Mouse (Mus musculus) neural tube, embryonic 11.5 days (tissue): ENCODE measurements around the gene Galnt6. TPM values are rescaled to one million over a fixed set of nuclear protein-coding genes. Genes with fewer than 3 reads are reported as not detected.

Experiments
- ATAC-seq: fragments of 200-750 bp; cut with Nextera tagmentation; 2 replicates; pipeline ENCODE4 v1.8.0; 2017; ENCODE audit warnings: moderate number of reproducible peaks, mild to moderate bottlenecking, moderate TSS enrichment, moderate library complexity; ENCODE audit not compliant: insufficient read depth, low FRiP score, low TSS enrichment
- DNase-seq: peaks from one replicate; pipeline ENCODE4 v3.0.0-alpha.2; 2015; ENCODE audit warnings: low spot score
- H3K27ac ChIP-seq: fragments of 300-500 bp; sonication (generic); 2 replicates; pipeline ENCODE4 v1.5.1; 2014; ENCODE audit warnings: low read depth, mild to moderate bottlenecking, low read length
- H3K27me3 ChIP-seq: fragments of 300-500 bp; sonication (generic); 2 replicates; pipeline ENCODE4 v1.6.1; 2014; ENCODE audit warnings: mild to moderate bottlenecking, low read length, mixed read lengths; ENCODE audit not compliant: control insufficient read depth, insufficient read depth
- H3K36me3 ChIP-seq: fragments of 300-500 bp; sonication (generic); 2 replicates; pipeline ENCODE4 v1.6.1; 2014; ENCODE audit warnings: mild to moderate bottlenecking, low read length, moderate library complexity, mixed read lengths; ENCODE audit not compliant: control insufficient read depth, insufficient read depth
- H3K4me1 ChIP-seq: fragments of 300-500 bp; sonication (generic); 2 replicates; pipeline ENCODE4 v1.6.1; 2014; ENCODE audit warnings: low read length, mixed read lengths; ENCODE audit not compliant: control insufficient read depth, insufficient read depth
- H3K4me2 ChIP-seq: fragments of 300-500 bp; sonication (generic); 2 replicates; pipeline ENCODE4 v1.6.1; 2014; ENCODE audit warnings: low read depth, mild to moderate bottlenecking, moderate library complexity
- H3K4me3 ChIP-seq: fragments of 300-500 bp; sonication (generic); 2 replicates; pipeline ENCODE4 v1.5.1; 2014; ENCODE audit warnings: low read depth, low read length
- H3K9ac ChIP-seq: fragments of 300-500 bp; sonication (generic); 2 replicates; pipeline ENCODE4 v1.6.1; 2014; ENCODE audit warnings: mild to moderate bottlenecking, low read length
- H3K9me3 ChIP-seq: fragments of 300-500 bp; sonication (generic); 2 replicates; pipeline ENCODE4 v1.6.1; 2016; ENCODE audit warnings: low read length; ENCODE audit not compliant: control insufficient read depth
- WGBS: fragments of 180-500 bp; shearing (Covaris S2); extraction: QIAGEN DNeasy Blood & Tissue Kit; methylation state at CpG from one replicate; pipeline ENCODE4 v1.1.7; 2014; 5-methylcytosine and 5-hydroxymethylcytosine counted together
- polyA plus RNA-seq: library from polyadenylated mRNA; unstranded; fragments of >200 nt; fragmentation: Nextera tagmentation; extraction: Ambion mirVana; gene quantifications from 2 replicates; pipeline ENCODE4 v1.2.1, GENCODE M21; 2014

The Galnt6 gene
- polyA plus RNA-seq, 1 experiment from 2014 or later = 0.11 TPM

DNA sequence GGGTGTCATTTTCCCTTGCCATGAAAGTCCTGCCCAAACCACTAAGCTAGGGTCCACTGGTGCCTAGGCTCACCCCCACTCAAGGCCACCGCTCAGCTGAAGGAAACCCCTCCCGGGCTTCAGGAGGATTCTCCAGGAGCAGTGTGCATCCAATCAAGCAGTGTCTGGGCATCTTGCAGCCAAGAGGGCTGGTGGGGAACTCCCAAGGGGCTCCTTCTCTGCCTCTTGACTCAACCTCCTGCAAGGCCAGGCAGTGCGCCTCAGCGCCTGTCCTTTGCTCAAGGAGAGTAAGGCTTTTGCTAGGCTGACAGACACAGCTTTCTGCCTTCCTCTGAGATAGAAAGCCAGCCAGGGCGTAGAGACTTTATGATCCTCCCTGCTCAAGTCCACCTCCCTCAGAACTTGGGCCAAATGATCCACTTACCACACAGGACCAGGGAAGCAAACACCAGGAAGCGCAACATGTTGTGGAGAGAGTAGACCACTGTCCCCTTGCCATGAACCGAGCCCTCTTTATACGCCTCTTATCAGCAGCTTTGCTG is 41.7 kb downstream of the Galnt6 start, which contains the start of gene Cela1:
Cela1 (minus strand) TSS at position 492 of the 542 bp plus-strand sequence.
- H3K4me2 ChIP-seq = no peak within 1 kb of the TSS
- no peak for ATAC-seq

DNA sequence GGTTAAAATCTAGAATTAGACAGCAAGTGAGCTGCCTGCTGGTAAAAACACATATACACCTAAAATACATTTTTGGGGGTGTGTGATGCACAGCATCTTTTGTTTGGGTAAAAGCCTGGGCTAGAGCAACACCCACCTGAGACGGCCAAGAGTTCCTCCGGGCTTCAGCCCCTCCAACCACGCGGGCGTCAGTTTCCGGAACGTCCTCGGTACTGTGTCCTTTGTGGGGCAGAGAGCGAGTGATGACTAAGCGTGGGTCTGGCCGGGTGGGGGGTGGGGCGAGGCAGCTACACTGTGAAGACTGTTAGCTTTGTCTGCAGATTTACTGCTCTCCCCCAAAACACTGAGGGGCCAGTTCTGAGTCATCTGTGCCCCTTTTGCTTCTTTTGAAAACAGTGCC is 42.2 kb downstream of the Galnt6 start:
- H3K27ac ChIP-seq = no peak overlapping the region
- H3K4me1 ChIP-seq = peaks cover 8% of the 10 kb centered on the region
- peak overlapping the region; percentile 26 for H3K9ac ChIP-seq
- 47% methylated on average over 12 of the region's 12 CpGs for WGBS
- ATAC-seq (no peak), DNase-seq (no peak)
- no peaks in the 10 kb centered on the region for H3K36me3 ChIP-seq
- no peaks in the 10 kb centered on the region; the same call in 1 of the 2 replicates for H3K9me3 ChIP-seq
- H3K27me3 ChIP-seq = no peaks in the 10 kb centered on the region
- no peak overlapping the region for H3K4me2 ChIP-seq
- no peak overlapping the region for H3K4me3 ChIP-seq

More for the DNA sequence above, 41.7 kb downstream of the Galnt6 start, which contains the start of gene Cela1:
- no peaks in the 10 kb centered on the region for H3K36me3 ChIP-seq
- peak within 1 kb of the TSS; percentile 26 for H3K9ac ChIP-seq
- no peak within 1 kb of the TSS for H3K4me3 ChIP-seq
- peaks cover 8% of the 10 kb centered on the region for H3K4me1 ChIP-seq
- DNase-seq = no peak
- no peaks in the 10 kb centered on the region for H3K27me3 ChIP-seq
- WGBS = 77% methylated on average over 8 of the region's 8 CpGs
- no peaks in the 10 kb centered on the region; the same call in 1 of the 2 replicates for H3K9me3 ChIP-seq
- no peak within 1 kb of the TSS for H3K27ac ChIP-seq

GRCm38 (mm10) chr15:100686434-100686833 is 42.7 kb downstream of the Galnt6 start:
- 83% methylated on average over 6 of the region's 6 CpGs for WGBS
- no peak overlapping the region for H3K4me2 ChIP-seq
- H3K4me1 ChIP-seq = peaks cover 8% of the 10 kb centered on the region
- no peaks in the 10 kb centered on the region; the same call in 1 of the 2 replicates for H3K9me3 ChIP-seq
- H3K27ac ChIP-seq = no peak overlapping the region
- H3K36me3 ChIP-seq = no peaks in the 10 kb centered on the region
- DNase-seq (no peak), ATAC-seq (no peak)
- peak overlapping the region; percentile 22; the same call in 1 of the 2 replicates for H3K9ac ChIP-seq
- no peaks in the 10 kb centered on the region for H3K27me3 ChIP-seq
- H3K4me3 ChIP-seq = no peak overlapping the region

- Histone ChIP-seq H3K9me3 (no peaks in the 10 kb centered on the region; the same call in 1 of the 2 replicates), H3K27me3 (no peaks in the 10 kb centered on the region), H3K9ac (no peak overlapping the region), H3K4me3 (no peak overlapping the region), H3K27ac (no peak overlapping the region), H3K36me3 (no peaks in the 10 kb centered on the region), H3K4me1 (peaks cover 8% of the 10 kb centered on the region), H3K4me2 (no peak overlapping the region)
- no peak for ATAC-seq
- DNase-seq = no peak
- WGBS = 90% methylated on average over 8 of the region's 8 CpGs
Observed at GRCm38 (mm10) chr15:100685849-100686248, 43.3 kb downstream of the Galnt6 start.

GRCm38 (mm10) chr15:100685255-100685654 is 43.9 kb downstream of the Galnt6 start:
- Histone ChIP-seq H3K4me1 (peaks cover 8% of the 10 kb centered on the region), H3K36me3 (no peaks in the 10 kb centered on the region), H3K9me3 (no peaks in the 10 kb centered on the region; the same call in 1 of the 2 replicates), H3K4me3 (no peak overlapping the region), H3K27me3 (no peaks in the 10 kb centered on the region), H3K27ac (no peak overlapping the region), H3K4me2 (no peak overlapping the region), H3K9ac (no peak overlapping the region)
- ATAC-seq (no peak), DNase-seq (no peak)
- 19% methylated on average over 13 of the region's 13 CpGs for WGBS

DNA sequence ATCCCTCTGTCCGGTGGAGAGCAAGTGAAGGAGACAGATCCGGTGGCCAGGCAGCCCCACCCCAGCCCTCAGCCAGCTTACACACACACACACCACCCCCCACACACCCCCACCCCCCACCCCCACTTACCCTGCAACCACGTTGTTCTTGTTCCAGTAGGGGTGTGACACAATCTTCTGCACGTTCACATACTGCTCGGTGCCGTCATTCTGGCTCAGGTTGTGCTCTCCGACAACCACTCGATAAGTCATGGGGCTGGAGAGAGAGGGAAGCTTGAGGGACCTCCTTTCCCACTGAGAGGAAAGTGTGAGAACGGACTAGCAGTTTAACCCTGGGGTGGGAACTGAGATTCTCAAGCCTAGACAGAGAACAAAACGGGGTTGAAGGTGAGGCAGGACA is 44.7 kb downstream of the Galnt6 start:
- peaks cover 8% of the 10 kb centered on the region for H3K4me1 ChIP-seq
- H3K9ac ChIP-seq = no peak overlapping the region
- H3K27ac ChIP-seq = no peak overlapping the region
- H3K36me3 ChIP-seq = no peaks in the 10 kb centered on the region
- no peak overlapping the region for H3K4me2 ChIP-seq
- DNase-seq (no peak), ATAC-seq (no peak)
- H3K9me3 ChIP-seq = no peaks in the 10 kb centered on the region
- H3K27me3 ChIP-seq = no peaks in the 10 kb centered on the region
- WGBS = 61% methylated on average over 10 of the region's 10 CpGs
- H3K4me3 ChIP-seq = no peak overlapping the region

GRCm38 (mm10) chr15:100683041-100683440 is 46.1 kb downstream of the Galnt6 start:
- DNase-seq (peak; percentile 81), ATAC-seq (no peak)
- H3K9me3 ChIP-seq = no peaks in the 10 kb centered on the region
- H3K36me3 ChIP-seq = no peaks in the 10 kb centered on the region
- H3K27me3 ChIP-seq = no peaks in the 10 kb centered on the region
- H3K4me1 ChIP-seq = peaks cover 8% of the 10 kb centered on the region
- 48% methylated on average over 2 of the region's 2 CpGs for WGBS
- H3K27ac ChIP-seq = no peak overlapping the region
- H3K9ac ChIP-seq = no peak overlapping the region
- no peak overlapping the region for H3K4me3 ChIP-seq
- no peak overlapping the region for H3K4me2 ChIP-seq

DNA sequence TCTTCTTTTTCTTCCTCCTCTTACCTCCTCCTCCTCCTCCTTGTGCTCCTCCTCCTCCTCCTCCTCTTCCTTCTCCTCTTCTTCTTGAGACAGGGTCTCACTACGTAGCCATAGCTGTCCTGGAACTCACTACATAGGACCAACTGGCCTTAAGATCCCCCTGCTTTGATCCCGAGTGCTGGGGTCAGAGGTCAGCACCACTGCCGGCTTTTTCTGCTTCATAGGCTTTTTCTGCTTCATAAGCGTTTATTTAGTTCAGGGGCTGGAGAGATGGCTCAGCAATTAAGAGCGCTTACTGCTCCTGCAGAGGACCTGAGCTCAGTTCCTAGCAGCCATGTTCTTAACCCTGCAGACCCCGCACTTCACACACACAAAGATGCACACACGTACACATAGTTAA is 47.4 kb downstream of the Galnt6 start:
- Histone ChIP-seq H3K4me2 (no peak overlapping the region), H3K4me3 (no peak overlapping the region), H3K4me1 (no peaks in the 10 kb centered on the region), H3K36me3 (no peaks in the 10 kb centered on the region), H3K9me3 (no peaks in the 10 kb centered on the region), H3K27ac (no peak overlapping the region), H3K9ac (no peak overlapping the region), H3K27me3 (no peaks in the 10 kb centered on the region)
- DNase-seq (no peak), ATAC-seq (no peak)
- 36% methylated on average over 7 of the region's 7 CpGs for WGBS

- Histone ChIP-seq H3K27me3 (no peaks in the 10 kb centered on the region), H3K4me3 (no peak overlapping the region), H3K9me3 (no peaks in the 10 kb centered on the region), H3K27ac (no peak overlapping the region), H3K36me3 (no peaks in the 10 kb centered on the region), H3K9ac (no peak overlapping the region), H3K4me1 (no peaks in the 10 kb centered on the region), H3K4me2 (no peak overlapping the region)
- WGBS = 66% methylated on average over 3 of the region's 3 CpGs
- ATAC-seq (no peak), DNase-seq (no peak)
Observed at GRCm38 (mm10) chr15:100680381-100680780, 48.8 kb downstream of the Galnt6 start.
